Mouse (Mus musculus): ENCODE data around the gene Eri3. TPM values are rescaled to one million over a fixed set of nuclear protein-coding genes. Genes with fewer than 3 reads are reported as not detected.

Gene Eri3
- polyA plus RNA-seq, 1 experiment from 2014 or later = 267 TPM

- no peak for DNase-seq
Measured at GRCm38 (mm10) chr4:117537002-117537401, 13.2 kb upstream of the Eri3 start.

GRCm38 (mm10) chr4:117539329-117539980 lies 10.7 kb upstream of the Eri3 start:
- H3K4me2 ChIP-seq (ENCODE audit: low read length) = no peak overlapping the region
- ATAC-seq (ENCODE audit: low FRiP score, low TSS enrichment) = no peak
- no peak overlapping the region for H3K27ac ChIP-seq (replicated peaks; ENCODE audit: low read depth, low read length)
- no peak overlapping the region for H3K4me3 ChIP-seq (replicated peaks; ENCODE audit: low read depth, low read length)
- 76% methylated on average over 8 of the region's 8 CpGs for WGBS
- H3K9me3 ChIP-seq (ENCODE audit: control insufficient read depth, low read length) = no peaks in the 10 kb centered on the region
- H3K9ac ChIP-seq (replicated peaks; ENCODE audit: low read length) = no peak overlapping the region
- H3K4me1 ChIP-seq (ENCODE audit: control insufficient read depth, insufficient read depth, low read length) = no peaks in the 10 kb centered on the region
- no peaks in the 10 kb centered on the region for H3K36me3 ChIP-seq (ENCODE audit: control insufficient read depth, insufficient read depth, low read length)
- H3K27me3 ChIP-seq (ENCODE audit: control insufficient read depth, insufficient read depth, low read length) = no peaks in the 10 kb centered on the region
- DNase-seq = no peak

More at GRCm38 (mm10) chr4:117537002-117537401, 13.2 kb upstream of the Eri3 start:
- Histone ChIP-seq H3K27ac (replicated peaks; ENCODE audit: low read depth, low read length) (no peak overlapping the region), H3K4me1 (ENCODE audit: control insufficient read depth, insufficient read depth, low read length) (no peaks in the 10 kb centered on the region), H3K36me3 (ENCODE audit: control insufficient read depth, insufficient read depth, low read length) (no peaks in the 10 kb centered on the region), H3K4me3 (replicated peaks; ENCODE audit: low read depth, low read length) (no peak overlapping the region), H3K9ac (replicated peaks; ENCODE audit: low read length) (no peak overlapping the region), H3K27me3 (ENCODE audit: control insufficient read depth, insufficient read depth, low read length) (no peaks in the 10 kb centered on the region), H3K9me3 (ENCODE audit: control insufficient read depth, low read length) (no peaks in the 10 kb centered on the region), H3K4me2 (ENCODE audit: low read length) (no peak overlapping the region)
- ATAC-seq (ENCODE audit: low FRiP score, low TSS enrichment) = no peak
- 92% methylated on average over 7 of the region's 7 CpGs for whole genome bisulfite sequencing

- H3K4me2 ChIP-seq (ENCODE audit: low read length) = no peak overlapping the region
- WGBS = 72% methylated on average over 5 of the region's 5 CpGs
- no peak for ATAC-seq (ENCODE audit: low FRiP score, low TSS enrichment)
Measured at GRCm38 (mm10) chr4:117540571-117540970, 9.6 kb upstream of the Eri3 start.

GRCm38 (mm10) chr4:117545448-117545847 lies 4.7 kb upstream of the Eri3 start:
- H3K4me1 ChIP-seq (ENCODE audit: control insufficient read depth, insufficient read depth, low read length) = peaks cover 3% of the 10 kb centered on the region; the same call in 1 of the 2 replicates
- H3K36me3 ChIP-seq (ENCODE audit: control insufficient read depth, insufficient read depth, low read length) = no peaks in the 10 kb centered on the region
- no peak overlapping the region for H3K4me3 ChIP-seq (replicated peaks; ENCODE audit: low read depth, low read length)
- no peak overlapping the region for H3K9ac ChIP-seq (replicated peaks; ENCODE audit: low read length)
- H3K27ac ChIP-seq (replicated peaks; ENCODE audit: low read depth, low read length) = no peak overlapping the region
- no peak for DNase-seq
- H3K27me3 ChIP-seq (ENCODE audit: control insufficient read depth, insufficient read depth, low read length) = no peaks in the 10 kb centered on the region
- H3K4me2 ChIP-seq (ENCODE audit: low read length) = no peak overlapping the region
- ATAC-seq (ENCODE audit: low FRiP score, low TSS enrichment) = no peak
- no peaks in the 10 kb centered on the region for H3K9me3 ChIP-seq (ENCODE audit: control insufficient read depth, low read length)
- WGBS = 92% methylated on average over 3 of the region's 3 CpGs

More at GRCm38 (mm10) chr4:117540571-117540970, 9.6 kb upstream of the Eri3 start:
- Histone ChIP-seq H3K27me3 (ENCODE audit: control insufficient read depth, insufficient read depth, low read length) (no peaks in the 10 kb centered on the region), H3K4me1 (ENCODE audit: control insufficient read depth, insufficient read depth, low read length) (no peaks in the 10 kb centered on the region), H3K27ac (replicated peaks; ENCODE audit: low read depth, low read length) (no peak overlapping the region), H3K9me3 (ENCODE audit: control insufficient read depth, low read length) (no peaks in the 10 kb centered on the region), H3K9ac (replicated peaks; ENCODE audit: low read length) (no peak overlapping the region), H3K4me3 (replicated peaks; ENCODE audit: low read depth, low read length) (no peak overlapping the region), H3K36me3 (ENCODE audit: control insufficient read depth, insufficient read depth, low read length) (no peaks in the 10 kb centered on the region)
- no peak for DNase-seq

- ATAC-seq (ENCODE audit: low FRiP score, low TSS enrichment) (no peak), DNase-seq (no peak)
- H3K9ac ChIP-seq (replicated peaks; ENCODE audit: low read length) = no peak overlapping the region
- H3K4me3 ChIP-seq (replicated peaks; ENCODE audit: low read depth, low read length) = no peak overlapping the region
- no peaks in the 10 kb centered on the region for H3K9me3 ChIP-seq (ENCODE audit: control insufficient read depth, low read length)
- H3K4me1 ChIP-seq (ENCODE audit: control insufficient read depth, insufficient read depth, low read length) = peaks cover 12% of the 10 kb centered on the region
- H3K36me3 ChIP-seq (ENCODE audit: control insufficient read depth, insufficient read depth, low read length) = no peaks in the 10 kb centered on the region
- H3K27me3 ChIP-seq (ENCODE audit: control insufficient read depth, insufficient read depth, low read length) = no peaks in the 10 kb centered on the region
- no peak overlapping the region for H3K27ac ChIP-seq (replicated peaks; ENCODE audit: low read depth, low read length)
- 90% methylated on average over 6 of the region's 6 CpGs for WGBS
- H3K4me2 ChIP-seq (ENCODE audit: low read length) = no peak overlapping the region
Measured at GRCm38 (mm10) chr4:117546616-117547015, 3.5 kb upstream of the Eri3 start.

GRCm38 (mm10) chr4:117549576-117549975 lies 589 bp upstream of the Eri3 start:
- no peak overlapping the region for H3K9ac ChIP-seq (replicated peaks; ENCODE audit: low read length)
- H3K4me1 ChIP-seq (ENCODE audit: control insufficient read depth, insufficient read depth, low read length) = peaks cover 14% of the 10 kb centered on the region
- WGBS = 50% methylated on average over 6 of the region's 6 CpGs
- no peaks in the 10 kb centered on the region for H3K27me3 ChIP-seq (ENCODE audit: control insufficient read depth, insufficient read depth, low read length)
- no peak overlapping the region for H3K27ac ChIP-seq (replicated peaks; ENCODE audit: low read depth, low read length)
- no peak for DNase-seq
- H3K9me3 ChIP-seq (ENCODE audit: control insufficient read depth, low read length) = no peaks in the 10 kb centered on the region
- 0 out of 2 replicates have a peak overlapping the region, but pooled peaks have one; percentile 86 for H3K4me3 ChIP-seq (replicated peaks; ENCODE audit: low read depth, low read length)
- ATAC-seq (ENCODE audit: low FRiP score, low TSS enrichment) = no peak
- H3K4me2 ChIP-seq (ENCODE audit: low read length) = peak overlapping the region; percentile 34
- 0 out of 2 replicates have a peak, but pooled peaks cover 4% of the 10 kb centered on the region for H3K36me3 ChIP-seq (ENCODE audit: control insufficient read depth, insufficient read depth, low read length)

GRCm38 (mm10) chr4:117551144-117552000 lies 1.2 kb downstream of the Eri3 start:
- 74% methylated on average over 8 of the region's 8 CpGs for WGBS
- H3K9me3 ChIP-seq (ENCODE audit: control insufficient read depth, low read length) = no peaks in the 10 kb centered on the region
- H3K4me3 ChIP-seq (replicated peaks; ENCODE audit: low read depth, low read length) = peak overlapping the region; percentile 86
- H3K27me3 ChIP-seq (ENCODE audit: control insufficient read depth, insufficient read depth, low read length) = no peaks in the 10 kb centered on the region
- H3K27ac ChIP-seq (replicated peaks; ENCODE audit: low read depth, low read length) = no peak overlapping the region
- ATAC-seq (ENCODE audit: low FRiP score, low TSS enrichment) (no peak), DNase-seq (no peak)
- H3K4me1 ChIP-seq (ENCODE audit: control insufficient read depth, insufficient read depth, low read length) = peaks cover 20% of the 10 kb centered on the region
- H3K9ac ChIP-seq (replicated peaks; ENCODE audit: low read length) = peak overlapping the region; percentile 82; the same call in 1 of the 2 replicates
- peak overlapping the region; percentile 80 for H3K4me2 ChIP-seq (ENCODE audit: low read length)
- 0 out of 2 replicates have a peak, but pooled peaks cover 4% of the 10 kb centered on the region for H3K36me3 ChIP-seq (ENCODE audit: control insufficient read depth, insufficient read depth, low read length)

- Histone ChIP-seq H3K9ac (replicated peaks; ENCODE audit: low read length) (no peak overlapping the region), H3K27me3 (ENCODE audit: control insufficient read depth, insufficient read depth, low read length) (no peaks in the 10 kb centered on the region), H3K36me3 (ENCODE audit: control insufficient read depth, insufficient read depth, low read length) (0 out of 2 replicates have a peak, but pooled peaks cover 4% of the 10 kb centered on the region), H3K4me2 (ENCODE audit: low read length) (no peak overlapping the region), H3K4me3 (replicated peaks; ENCODE audit: low read depth, low read length) (no peak overlapping the region), H3K9me3 (ENCODE audit: control insufficient read depth, low read length) (no peaks in the 10 kb centered on the region), H3K27ac (replicated peaks; ENCODE audit: low read depth, low read length) (no peak overlapping the region), H3K4me1 (ENCODE audit: control insufficient read depth, insufficient read depth, low read length) (peaks cover 17% of the 10 kb centered on the region)
- DNase-seq = no peak
- ATAC-seq (ENCODE audit: low FRiP score, low TSS enrichment) = no peak
- WGBS = 59% methylated on average over 2 of the region's 2 CpGs
Measured at GRCm38 (mm10) chr4:117555495-117555894, 5.3 kb downstream of the Eri3 start.

Measured in midbrain, embryonic 14.5 days (tissue).